Mouse (Mus musculus): ENCODE measurements around the gene Col8a2.

Col8a2 gene

GRCm38 (mm10) chr4:126300916-126301583, 14.5 kb downstream of the Col8a2 start:
- no peak for DNase-seq (ENCODE audit: low read depth in 1 of 2, low spot score in 2 of 2)

- no peak for DNase-seq (ENCODE audit: low read depth in 1 of 2, low spot score in 2 of 2)
These were observed 15.2 kb downstream of the Col8a2 start for GRCm38 (mm10) chr4:126301584-126302309.

- no peak for DNase-seq (ENCODE audit: low read depth in 1 of 2, low spot score in 2 of 2)
These were observed 17.3 kb downstream of the Col8a2 start for GRCm38 (mm10) chr4:126303877-126304276.

DNA sequence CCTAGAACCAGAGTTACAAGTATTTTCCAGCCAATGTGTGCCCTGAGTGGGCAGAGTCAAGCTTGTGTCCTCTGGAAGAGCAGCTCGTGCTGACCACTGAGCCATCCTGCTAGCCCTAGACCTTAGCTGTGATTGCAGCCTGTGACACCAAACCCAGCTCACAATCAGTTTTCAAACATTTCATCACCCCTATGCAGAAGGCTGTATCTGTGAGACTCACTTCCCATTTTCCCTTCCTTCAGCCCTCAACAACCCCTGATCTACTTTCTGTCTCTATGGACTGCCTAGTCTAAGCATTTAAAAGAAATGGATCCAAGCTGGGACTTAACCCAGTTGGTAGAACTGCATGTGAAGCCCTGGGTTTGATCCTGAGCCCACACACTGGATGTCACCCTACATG, 18.8 kb downstream of the Col8a2 start:
- no peak for DNase-seq (ENCODE audit: low read depth in 1 of 2, low spot score in 2 of 2)

GRCm38 (mm10) chr4:126306058-126306457, 19.5 kb downstream of the Col8a2 start:
- no peak for DNase-seq (ENCODE audit: low read depth in 1 of 2, low spot score in 2 of 2)

DNA sequence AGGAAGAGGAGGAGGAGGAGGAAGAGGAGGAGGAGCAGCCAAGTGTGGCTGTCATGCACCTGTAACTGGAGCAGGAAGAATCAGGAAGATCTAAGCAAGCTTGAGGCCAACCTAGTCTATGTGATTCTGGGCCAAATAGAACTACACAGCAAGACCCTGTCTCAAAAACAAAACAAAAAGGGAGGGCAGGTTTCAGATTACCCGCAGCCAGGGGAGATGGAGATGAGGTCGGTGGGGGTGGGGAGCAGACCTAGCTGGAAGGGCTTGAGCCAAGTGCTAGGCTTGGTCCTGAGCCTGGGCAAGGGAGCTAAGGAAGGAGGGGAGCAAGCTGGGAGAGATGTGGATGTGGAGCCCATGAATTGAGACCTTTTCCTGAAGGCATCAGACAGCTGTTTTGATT, 20.2 kb downstream of the Col8a2 start:
- DNase-seq (ENCODE audit: low read depth in 1 of 2, low spot score in 2 of 2) = no peak

GRCm38 (mm10) chr4:126309211-126309921, 22.8 kb downstream of the Col8a2 start:
- DNase-seq (ENCODE audit: low read depth in 1 of 2, low spot score in 2 of 2) = no peak

- DNase-seq (ENCODE audit: low read depth in 1 of 2, low spot score in 2 of 2) = peak in 1 of 2 experiments; percentile 65
These were observed 23.3 kb downstream of the Col8a2 start for GRCm38 (mm10) chr4:126309922-126310309.

DNA sequence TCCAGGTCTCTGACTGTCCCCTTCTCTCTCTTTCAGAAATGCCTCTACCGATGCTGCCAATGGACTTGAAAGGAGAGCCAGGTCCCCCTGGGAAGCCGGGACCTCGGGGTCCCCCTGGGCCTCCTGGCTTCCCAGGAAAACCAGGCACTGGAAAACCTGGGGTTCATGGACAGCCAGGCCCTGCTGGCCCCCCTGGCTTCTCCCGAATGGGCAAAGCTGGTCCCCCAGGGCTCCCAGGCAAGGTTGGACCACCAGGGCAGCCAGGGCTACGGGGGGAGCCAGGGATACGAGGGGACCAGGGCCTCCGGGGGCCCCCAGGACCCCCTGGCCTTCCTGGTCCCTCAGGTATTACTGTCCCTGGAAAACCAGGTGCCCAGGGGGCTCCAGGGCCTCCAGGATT, 23.8 kb downstream of the Col8a2 start:
- DNase-seq (ENCODE audit: low read depth in 1 of 2, low spot score in 2 of 2) = no peak

DNA sequence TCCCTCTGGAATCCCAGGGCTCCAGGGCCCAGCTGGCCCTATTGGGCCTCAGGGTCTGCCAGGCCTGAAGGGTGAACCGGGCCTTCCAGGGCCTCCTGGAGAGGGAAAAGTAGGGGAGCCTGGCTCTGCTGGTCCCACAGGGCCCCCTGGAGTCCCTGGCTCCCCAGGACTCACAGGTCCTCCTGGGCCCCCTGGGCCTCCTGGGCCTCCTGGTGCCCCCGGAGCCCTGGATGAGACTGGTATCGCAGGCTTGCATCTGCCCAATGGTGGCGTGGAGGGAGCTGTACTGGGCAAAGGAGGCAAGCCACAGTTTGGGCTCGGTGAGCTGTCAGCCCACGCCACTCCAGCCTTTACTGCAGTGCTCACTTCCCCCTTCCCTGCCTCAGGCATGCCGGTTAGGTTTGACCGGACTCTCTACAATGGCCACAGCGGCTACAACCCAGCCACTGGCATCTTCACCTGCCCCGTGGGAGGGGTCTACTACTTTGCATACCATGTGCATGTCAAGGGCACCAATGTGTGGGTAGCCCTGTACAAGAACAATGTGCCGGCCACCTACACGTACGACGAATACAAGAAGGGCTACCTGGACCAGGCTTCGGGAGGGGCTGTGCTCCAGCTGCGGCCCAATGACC, 25.1 kb downstream of the Col8a2 start:
- no peak for DNase-seq (ENCODE audit: low read depth in 1 of 2, low spot score in 2 of 2)

DNA sequence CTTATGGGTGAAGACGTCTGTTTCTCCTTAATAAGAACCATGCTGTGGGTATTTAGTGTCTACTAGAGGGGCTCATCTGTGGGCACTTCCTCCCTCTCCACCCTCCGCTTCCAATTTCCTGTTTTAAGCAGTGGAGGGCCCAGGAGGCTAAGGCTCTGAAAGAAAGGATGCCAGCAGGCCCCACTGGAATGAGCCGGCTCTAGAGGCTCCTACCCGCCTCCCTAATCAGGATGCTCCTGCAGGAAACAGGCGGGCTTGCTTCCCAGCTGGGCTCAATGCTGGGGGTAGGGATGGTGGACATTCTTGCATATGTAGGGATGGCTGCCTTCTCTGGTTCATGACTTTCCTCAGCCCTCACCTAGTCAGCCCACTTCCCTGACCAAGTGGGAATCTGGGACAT, 26.6 kb downstream of the Col8a2 start:
- no peak for DNase-seq (ENCODE audit: low read depth in 1 of 2, low spot score in 2 of 2)

DNA sequence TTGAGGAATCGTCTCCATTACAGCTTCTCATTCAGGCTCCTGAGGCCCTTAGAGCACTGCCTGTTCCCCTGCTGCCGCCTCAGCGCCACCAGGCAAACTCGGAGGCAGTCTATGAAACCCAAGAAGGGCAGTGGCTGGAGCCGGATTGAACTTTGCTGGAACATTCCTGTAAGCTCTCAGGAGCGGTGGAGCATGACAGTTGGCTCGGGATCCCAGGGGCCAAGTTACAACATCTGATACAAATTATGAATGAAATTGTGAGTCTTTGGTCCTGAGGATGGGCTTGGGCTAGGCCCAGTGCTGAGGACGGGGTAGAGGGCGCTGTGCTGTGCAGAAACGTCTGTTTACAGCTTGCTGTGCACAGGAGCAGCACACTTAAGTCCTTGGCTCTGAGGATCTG, 27.8 kb downstream of the Col8a2 start:
- DNase-seq (ENCODE audit: low read depth in 1 of 2, low spot score in 2 of 2) = no peak

- no peak for DNase-seq (ENCODE audit: low read depth in 1 of 2, low spot score in 2 of 2)
These were observed 29.3 kb downstream of the Col8a2 start for GRCm38 (mm10) chr4:126315931-126316330.

- DNase-seq (ENCODE audit: low read depth in 1 of 2, low spot score in 2 of 2) = no peak
These were observed 29.9 kb downstream of the Col8a2 start for GRCm38 (mm10) chr4:126316443-126317040.

GRCm38 (mm10) chr4:126319806-126320205, 33.2 kb downstream of the Col8a2 start:
- no peak for DNase-seq (ENCODE audit: low read depth in 1 of 2, low spot score in 2 of 2)

- peak; percentile 94 to 97 for DNase-seq (ENCODE audit: low read depth in 1 of 2, low spot score in 2 of 2)
These were observed 34.7 kb downstream of the Col8a2 start, which contains the start of gene Adprhl2 for GRCm38 (mm10) chr4:126321111-126321853. Gene Adprhl2, minus strand, starts transcription at chr4:126321703.

- no peak for DNase-seq (ENCODE audit: low read depth in 1 of 2, low spot score in 2 of 2)
These were observed 35.4 kb downstream of the Col8a2 start for GRCm38 (mm10) chr4:126321854-126322511.

GRCm38 (mm10) chr4:126322646-126323045, 36.1 kb downstream of the Col8a2 start:
- DNase-seq (ENCODE audit: low read depth in 1 of 2, low spot score in 2 of 2) = no peak

- DNase-seq (ENCODE audit: low read depth in 1 of 2, low spot score in 2 of 2) = no peak
These were observed 38.3 kb downstream of the Col8a2 start for GRCm38 (mm10) chr4:126324861-126325260.

DNA sequence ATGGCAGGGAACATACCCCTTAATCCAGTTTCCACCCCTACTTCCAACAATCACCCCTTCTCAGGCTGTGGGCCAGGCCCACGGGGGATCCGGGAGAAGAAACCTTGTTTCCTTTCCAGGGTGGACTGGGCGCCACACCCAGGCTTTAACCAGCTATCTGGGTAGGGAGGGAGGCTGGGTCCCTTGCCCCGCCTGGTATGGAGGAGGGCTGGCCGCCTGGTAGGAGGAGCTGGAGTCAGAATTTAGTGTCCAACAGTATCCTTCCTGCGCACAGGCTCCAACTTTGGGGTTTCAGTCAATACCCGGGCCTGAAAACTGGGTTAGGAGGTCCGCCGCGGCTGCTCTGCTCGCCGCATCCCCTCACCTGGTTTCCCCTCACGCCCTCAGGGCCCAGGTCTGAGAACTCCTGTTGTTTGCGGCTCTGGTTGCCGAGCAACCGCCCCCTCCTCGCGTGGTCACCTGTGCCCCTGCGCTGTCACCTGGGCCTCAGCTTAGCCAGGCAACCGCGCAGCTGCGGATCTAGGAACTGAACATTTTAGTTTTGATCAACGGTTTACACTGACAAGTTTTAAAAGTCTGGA, 38.8 kb downstream of the Col8a2 start, which contains the start of gene Tekt2:
Gene Tekt2, minus strand, starts transcription at position 408 of the 581 bp plus-strand sequence.
- DNase-seq (ENCODE audit: low read depth in 1 of 2, low spot score in 2 of 2) = no peak

All from monocyte, adult 2 months (primary cell).